Comparison of ENCODE assay signal across 8 mouse cellular contexts in the genomic region with DNA sequence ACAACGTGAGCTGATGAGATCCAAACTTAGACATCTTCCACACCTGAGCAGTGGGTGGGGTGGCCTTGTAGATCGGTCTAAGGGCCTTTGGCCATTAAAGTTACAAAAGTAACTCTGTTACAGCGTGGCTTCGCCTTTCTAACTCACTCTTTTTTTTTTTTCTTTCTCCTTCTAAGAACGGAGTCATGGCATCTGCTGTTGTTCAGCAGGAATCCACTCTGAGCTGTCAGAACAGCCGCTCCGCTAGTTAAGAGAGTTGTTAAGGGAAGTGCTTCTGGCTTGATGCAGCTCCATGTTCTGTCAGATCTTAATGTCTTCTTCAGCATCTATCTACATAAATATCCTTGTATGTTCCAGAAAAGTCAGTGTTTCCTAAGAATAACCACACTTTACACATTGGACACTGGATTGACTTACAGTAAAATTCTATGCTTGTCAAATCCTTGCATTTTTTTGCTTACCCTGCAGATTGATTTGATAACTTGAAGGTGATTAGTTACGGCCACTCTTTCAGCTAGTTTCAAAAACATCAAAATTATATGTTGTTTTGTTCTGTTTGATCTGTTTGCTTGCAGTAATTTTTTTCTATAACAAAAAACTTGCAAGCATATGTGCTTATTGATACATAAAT. TPM values are rescaled to one million over a fixed set of nuclear protein-coding genes. Genes with fewer than 3 reads are reported as not detected.
DNase-seq lines count a peak whose midpoint lies in the region; ATAC-seq and TF ChIP-seq lines count a peak whose summit lies in the region.

No protein-coding gene starts in this region.

- no peak for DNase-seq in lung, adult 2 months
- DNase-seq in lung, postnatal 25 days (ENCODE audit: low spot score) = no peak
- peak; percentile 51 for DNase-seq in brain, embryonic 14.5 days (ENCODE audit: low read depth)
- DNase-seq in hindbrain, embryonic 14.5 days (ENCODE audit: low spot score) = no peak
- peak; percentile 28 for DNase-seq in midbrain, postnatal 0 days (ENCODE audit: low spot score)
- no peak for DNase-seq in cerebellum, adult 9-11 months
- no peak for DNase-seq in kidney, postnatal 14 days
- no peak for DNase-seq in kidney, postnatal 25 days

- peak overlapping the region; percentile 87 for H3K27ac ChIP-seq in hindbrain, embryonic 14.5 days
- H3K27ac ChIP-seq in midbrain, postnatal 0 days (ENCODE audit: low read depth, low read length) = peak overlapping the region; percentile 65; the same call in 1 of the 2 replicates

- H3K9me3 ChIP-seq in hindbrain, embryonic 14.5 days (ENCODE audit: control insufficient read depth, low read length) = no peaks in the 10 kb centered on the region
- no peaks in the 10 kb centered on the region for H3K9me3 ChIP-seq in midbrain, postnatal 0 days (ENCODE audit: low read length)

- TF ChIP-seq POLR2A in lung, adult 2 months (IDR thresholded peaks at IDR 0.05; ENCODE audit: borderline replicate concordance, extremely low read depth, low read depth, low read length) = no peak
- TF ChIP-seq POLR2A in brain, embryonic 14.5 days (IDR thresholded peaks at IDR 0.05; ENCODE audit: borderline replicate concordance, extremely low read depth, insufficient read depth, insufficient read length, poor library complexity, severe bottlenecking) = no peak

- H3K4me3 ChIP-seq in lung, adult 2 months (replicated peaks; ENCODE audit: extremely low read depth, low read depth, low read length) = peak overlapping the region; percentile 95
- peak overlapping the region; percentile 86 for H3K4me3 ChIP-seq in hindbrain, embryonic 14.5 days (replicated peaks; ENCODE audit: low read length)
- peak overlapping the region; percentile 93 for H3K4me3 ChIP-seq in midbrain, postnatal 0 days (ENCODE audit: low read depth, low read length)

- H3K9ac ChIP-seq in hindbrain, embryonic 14.5 days = peak overlapping the region; percentile 77
- H3K9ac ChIP-seq in midbrain, postnatal 0 days (replicated peaks; ENCODE audit: low read length, poor library complexity, severe bottlenecking) = peak overlapping the region; percentile 83

- no peaks in the 10 kb centered on the region for H3K27me3 ChIP-seq in hindbrain, embryonic 14.5 days (ENCODE audit: control insufficient read depth, insufficient read depth, low read length)
- no peaks in the 10 kb centered on the region for H3K27me3 ChIP-seq in midbrain, postnatal 0 days (ENCODE audit: insufficient read depth, low read length)

- 3% methylated on average over 8 of the region's 8 CpGs for WGBS in lung, adult 2 months
- 8% methylated on average over 8 of the region's 8 CpGs for WGBS in hindbrain, embryonic 14.5 days
- WGBS in midbrain, postnatal 0 days = 7% methylated on average over 8 of the region's 8 CpGs

- ATAC-seq in hindbrain, embryonic 14.5 days (ENCODE audit: low FRiP score) = no peak
- peak; percentile 11; the same call in 1 of the 2 replicates for ATAC-seq in midbrain, postnatal 0 days (ENCODE audit: low FRiP score)

- peak overlapping the region; percentile 65 for H3K4me2 ChIP-seq in hindbrain, embryonic 14.5 days (replicated peaks)
- H3K4me2 ChIP-seq in midbrain, postnatal 0 days (ENCODE audit: low read depth, low read length, poor library complexity, severe bottlenecking) = peak overlapping the region; percentile 70

- peaks cover 7% of the 10 kb centered on the region for H3K4me1 ChIP-seq in lung, adult 2 months (ENCODE audit: control insufficient read depth, insufficient read depth, low read length)
- peaks cover 21% of the 10 kb centered on the region for H3K4me1 ChIP-seq in hindbrain, embryonic 14.5 days (replicated peaks; ENCODE audit: control insufficient read depth, insufficient read depth, low read length)
- peaks cover 7% of the 10 kb centered on the region; the same call in 1 of the 2 replicates for H3K4me1 ChIP-seq in midbrain, postnatal 0 days (ENCODE audit: insufficient read depth, low read length)

- peaks cover 30% of the 10 kb centered on the region for H3K36me3 ChIP-seq in hindbrain, embryonic 14.5 days (replicated peaks; ENCODE audit: control insufficient read depth, insufficient read depth)
- H3K36me3 ChIP-seq in midbrain, postnatal 0 days (ENCODE audit: insufficient read depth, low read length) = peaks cover 20% of the 10 kb centered on the region

- no peak for TF ChIP-seq CTCF in lung, adult 2 months (IDR thresholded peaks at IDR 0.05; ENCODE audit: insufficient read depth, low read length)
- TF ChIP-seq CTCF in brain, embryonic 14.5 days (IDR thresholded peaks at IDR 0.05; ENCODE audit: borderline replicate concordance, extremely low read depth, insufficient read depth, insufficient read length) = no peak
- no peak for TF ChIP-seq CTCF in midbrain, postnatal 0 days (IDR thresholded peaks at IDR 0.05)

RNA-seq across cellular contexts. Expression of gene Dhx29, which starts 0.9 kb away (rescaled TPM):
- 3.3 and 5.4 TPM in 2 replicates for polyA plus RNA-seq in lung, adult 2 months (2012; rRNA removed)
- 13.7 and 18.9 TPM in 2 replicates for polyA plus RNA-seq in brain, embryonic 14.5 days (2012; rRNA removed)
- polyA plus RNA-seq in hindbrain, embryonic 14.5 days (2014; fragmentation: Nextera tagmentation; extraction: Ambion mirVana) = 30.2 and 33.5 TPM in 2 replicates
- 18.0 and 20.7 TPM in 2 replicates for total RNA-seq in midbrain, postnatal 0 days (2014; rRNA removed)
- polyA plus RNA-seq in midbrain, postnatal 0 days (2015; fragmentation: Nextera tagmentation; extraction: Ambion mirVana) = 25.4 and 30.6 TPM in 2 replicates

RNA-seq across cellular contexts. Expression of gene Mtrex, which starts 1.0 kb away (rescaled TPM):
- 5.0 and 8.2 TPM in 2 replicates for polyA plus RNA-seq in lung, adult 2 months (2012; rRNA removed)
- 47.8 and 56.2 TPM in 2 replicates for polyA plus RNA-seq in brain, embryonic 14.5 days (2012; rRNA removed)
- polyA plus RNA-seq in hindbrain, embryonic 14.5 days (2014; fragmentation: Nextera tagmentation; extraction: Ambion mirVana) = 65.0 and 65.6 TPM in 2 replicates
- 24.2 and 34.3 TPM in 2 replicates for total RNA-seq in midbrain, postnatal 0 days (2014; rRNA removed)
- 35.5 and 40.5 TPM in 2 replicates for polyA plus RNA-seq in midbrain, postnatal 0 days (2015; fragmentation: Nextera tagmentation; extraction: Ambion mirVana)

RNA-seq across cellular contexts. Expression of gene Ccno, which starts 59.4 kb away (rescaled TPM):
- 5.9 and 8.4 TPM in 2 replicates for polyA plus RNA-seq in lung, adult 2 months (2012; rRNA removed)
- polyA plus RNA-seq in brain, embryonic 14.5 days (2012; rRNA removed) = 3.0 and 3.8 TPM in 2 replicates
- 1.0 and 2.1 TPM in 2 replicates for polyA plus RNA-seq in hindbrain, embryonic 14.5 days (2014; fragmentation: Nextera tagmentation; extraction: Ambion mirVana)
- total RNA-seq in midbrain, postnatal 0 days (2014; rRNA removed) = 1.6 and 7.9 TPM in 2 replicates
- polyA plus RNA-seq in midbrain, postnatal 0 days (2015; fragmentation: Nextera tagmentation; extraction: Ambion mirVana) = 1.0 and 1.1 TPM in 2 replicates

Comparison
In these comparisons a context has a peak if more than half of its experiments do, and no peak if none do; other contexts are left out.
1. DNase-seq: peak in brain, embryonic 14.5 days (single experiment) and midbrain, postnatal 0 days (single experiment); none in lung, adult 2 months (single experiment), lung, postnatal 25 days (single experiment), hindbrain, embryonic 14.5 days (single experiment), cerebellum, adult 9-11 months (single experiment), kidney, postnatal 14 days (single experiment) and kidney, postnatal 25 days (0 of 2).
2. Peak in every context shown above with its lines, with median percentiles within 50 percentile points of each other: H3K4me3 ChIP-seq.